Mouse (Mus musculus): Measurements from ENCODE around the gene Dgka. TPM values are rescaled to one million over a fixed set of nuclear protein-coding genes. Genes with fewer than 3 reads are reported as not detected.
A peak's percentile ranks its signal among the peaks of the same experiment; 100 is the strongest.

Dgka gene
- polyA plus RNA-seq (2014; fragmentation: Nextera tagmentation; extraction: Ambion mirVana): 7.8 and 9.2 TPM in 2 replicates

GRCm38 (mm10) chr10:128744680-128745601 is at the start of gene Dgka:
Dgka (minus strand) TSS chr10:128744855.
- no peaks in the 10 kb centered on the region for H3K9me3 ChIP-seq (ENCODE audit: control insufficient read depth, low read length)
- H3K4me2 ChIP-seq (ENCODE audit: low read depth, low read length): peak within 1 kb of the TSS; percentile 91
- H3K36me3 ChIP-seq (ENCODE audit: control insufficient read depth, insufficient read depth, low read length): no peaks in the 10 kb centered on the region
- H3K27me3 ChIP-seq (ENCODE audit: control insufficient read depth, insufficient read depth, low read length): peaks cover 12% of the 10 kb centered on the region
- 25% methylated on average over 18 of the region's 18 CpGs for WGBS
- H3K9ac ChIP-seq (replicated peaks; ENCODE audit: low read depth, low read length): peak within 1 kb of the TSS; percentile 68
- peak within 1 kb of the TSS; percentile 59 for H3K4me3 ChIP-seq (ENCODE audit: low read depth, low read length)
- H3K4me1 ChIP-seq (ENCODE audit: control insufficient read depth, insufficient read depth, low read length): peaks cover 12% of the 10 kb centered on the region
- H3K27ac ChIP-seq (ENCODE audit: low read depth, low read length): no peak within 1 kb of the TSS
- ATAC-seq (ENCODE audit: low read depth): no peak

GRCm38 (mm10) chr10:128794391-128794790 is 49.7 kb upstream of the Dgka start:
- Histone ChIP-seq H3K9me3 (ENCODE audit: control insufficient read depth, low read length) (no peaks in the 10 kb centered on the region), H3K4me3 (ENCODE audit: low read depth, low read length) (no peak overlapping the region), H3K27ac (ENCODE audit: low read depth, low read length) (no peak overlapping the region), H3K4me2 (ENCODE audit: low read depth, low read length) (no peak overlapping the region), H3K9ac (replicated peaks; ENCODE audit: low read depth, low read length) (no peak overlapping the region), H3K36me3 (ENCODE audit: control insufficient read depth, insufficient read depth, low read length) (peaks cover 3% of the 10 kb centered on the region; the same call in 1 of the 2 replicates), H3K27me3 (ENCODE audit: control insufficient read depth, insufficient read depth, low read length) (no peaks in the 10 kb centered on the region), H3K4me1 (ENCODE audit: control insufficient read depth, insufficient read depth, low read length) (no peaks in the 10 kb centered on the region)
- WGBS: 89% methylated on average over 5 of the region's 5 CpGs
- no peak for ATAC-seq (ENCODE audit: low read depth)

DNA sequence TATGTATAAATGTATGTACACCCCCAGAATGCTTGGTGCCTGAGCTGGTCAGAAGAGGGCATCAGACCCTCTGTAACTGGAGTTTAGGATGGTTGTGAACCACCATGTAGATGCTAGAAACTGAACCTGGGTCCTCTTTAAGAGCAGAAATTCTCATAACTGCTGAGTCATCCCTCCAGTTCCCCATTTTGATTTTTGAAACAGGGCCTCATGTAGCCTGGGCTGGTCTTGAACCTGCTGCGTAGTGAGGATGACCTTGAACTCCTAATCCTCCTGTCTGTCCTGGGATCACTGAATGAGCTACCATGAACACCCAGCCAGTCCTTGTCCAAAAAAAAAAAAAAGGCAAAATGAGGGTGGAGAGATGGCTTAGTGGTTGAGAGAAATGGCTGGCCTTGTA is 48.6 kb upstream of the Dgka start:
- Histone ChIP-seq H3K9ac (replicated peaks; ENCODE audit: low read depth, low read length) (no peak overlapping the region), H3K4me2 (ENCODE audit: low read depth, low read length) (no peak overlapping the region), H3K36me3 (ENCODE audit: control insufficient read depth, insufficient read depth, low read length) (peaks cover 3% of the 10 kb centered on the region; the same call in 1 of the 2 replicates), H3K4me1 (ENCODE audit: control insufficient read depth, insufficient read depth, low read length) (no peaks in the 10 kb centered on the region), H3K9me3 (ENCODE audit: control insufficient read depth, low read length) (no peaks in the 10 kb centered on the region), H3K4me3 (ENCODE audit: low read depth, low read length) (no peak overlapping the region), H3K27me3 (ENCODE audit: control insufficient read depth, insufficient read depth, low read length) (no peaks in the 10 kb centered on the region), H3K27ac (ENCODE audit: low read depth, low read length) (no peak overlapping the region)
- no peak for ATAC-seq (ENCODE audit: low read depth)
- 92% methylated on average over 1 of the region's 1 CpGs for WGBS

DNA sequence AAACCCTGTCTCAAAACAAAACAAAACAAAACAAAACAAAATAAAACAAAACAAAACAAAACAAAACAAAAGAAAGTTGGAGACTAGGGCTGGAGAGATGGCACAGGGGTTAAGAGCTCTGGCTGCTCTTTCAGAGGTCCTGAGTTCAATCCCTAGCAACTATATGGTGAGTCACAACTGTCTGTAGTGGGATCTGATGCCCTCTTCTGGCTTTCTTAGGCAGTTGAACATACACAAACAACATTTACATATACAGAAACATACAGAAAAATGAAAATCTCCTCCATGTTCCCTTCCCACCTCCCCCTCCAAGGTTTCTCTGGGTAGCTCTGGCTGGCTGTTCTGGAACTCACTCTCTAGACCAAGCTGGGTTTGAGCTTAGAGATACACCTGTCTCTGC is 47.4 kb upstream of the Dgka start:
- Histone ChIP-seq H3K27ac (ENCODE audit: low read depth, low read length) (no peak overlapping the region), H3K9me3 (ENCODE audit: control insufficient read depth, low read length) (no peaks in the 10 kb centered on the region), H3K4me1 (ENCODE audit: control insufficient read depth, insufficient read depth, low read length) (no peaks in the 10 kb centered on the region), H3K9ac (replicated peaks; ENCODE audit: low read depth, low read length) (no peak overlapping the region), H3K36me3 (ENCODE audit: control insufficient read depth, insufficient read depth, low read length) (no peaks in the 10 kb centered on the region), H3K4me3 (ENCODE audit: low read depth, low read length) (no peak overlapping the region), H3K4me2 (ENCODE audit: low read depth, low read length) (no peak overlapping the region), H3K27me3 (ENCODE audit: control insufficient read depth, insufficient read depth, low read length) (no peaks in the 10 kb centered on the region)
- ATAC-seq (ENCODE audit: low read depth): no peak

DNA sequence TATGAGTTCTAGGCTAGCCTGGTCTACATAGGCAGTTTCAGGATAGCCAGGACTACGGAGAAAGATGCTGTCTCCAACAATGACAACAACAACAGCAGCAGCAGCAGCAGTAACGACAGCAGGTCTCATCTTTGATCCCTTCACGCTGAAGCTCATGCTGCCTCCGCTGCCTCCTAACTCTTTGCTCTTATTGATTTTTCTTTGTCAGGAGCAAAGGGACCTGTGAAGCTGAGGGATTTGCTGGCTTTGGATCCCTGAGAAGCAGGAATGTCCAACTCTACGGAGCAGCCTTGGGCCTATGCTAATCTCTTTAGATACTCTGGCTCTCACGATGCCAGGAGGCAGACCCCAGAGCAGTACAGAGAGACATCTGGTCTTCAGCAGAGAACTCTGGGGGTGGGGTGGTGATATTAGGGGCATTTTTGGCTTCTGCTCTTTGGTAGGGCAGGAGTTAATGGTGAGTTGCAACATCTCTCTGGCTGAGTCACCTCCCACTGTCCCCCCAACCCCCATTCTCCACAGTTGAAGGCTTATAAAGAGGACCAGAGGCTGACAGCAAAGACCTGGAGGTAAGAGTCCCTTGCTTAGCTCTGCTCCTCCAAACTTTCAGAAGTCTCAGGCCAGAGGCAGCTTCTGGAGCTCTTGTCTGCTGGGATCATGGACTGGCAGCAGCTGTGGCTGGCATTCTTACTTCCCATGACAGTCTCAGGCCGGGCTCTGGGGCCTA is 45.9 kb upstream of the Dgka start, which contains the start of gene Mmp19:
Mmp19 (plus strand) TSS at position 513 of the 727 bp plus-strand sequence.
- no peaks in the 10 kb centered on the region for H3K9me3 ChIP-seq (ENCODE audit: control insufficient read depth, low read length)
- 72% methylated on average over 7 of the region's 7 CpGs for WGBS
- no peaks in the 10 kb centered on the region for H3K36me3 ChIP-seq (ENCODE audit: control insufficient read depth, insufficient read depth, low read length)
- H3K9ac ChIP-seq (replicated peaks; ENCODE audit: low read depth, low read length): no peak within 1 kb of the TSS
- H3K27me3 ChIP-seq (ENCODE audit: control insufficient read depth, insufficient read depth, low read length): no peaks in the 10 kb centered on the region
- ATAC-seq (ENCODE audit: low read depth): no peak
- no peak within 1 kb of the TSS for H3K4me2 ChIP-seq (ENCODE audit: low read depth, low read length)
- no peak within 1 kb of the TSS for H3K27ac ChIP-seq (ENCODE audit: low read depth, low read length)
- no peak within 1 kb of the TSS for H3K4me3 ChIP-seq (ENCODE audit: low read depth, low read length)
- H3K4me1 ChIP-seq (ENCODE audit: control insufficient read depth, insufficient read depth, low read length): no peaks in the 10 kb centered on the region

GRCm38 (mm10) chr10:128780200-128780599 is 35.5 kb upstream of the Dgka start:
- ATAC-seq (ENCODE audit: low read depth): no peak
- H3K4me2 ChIP-seq (ENCODE audit: low read depth, low read length): no peak overlapping the region
- no peak overlapping the region for H3K4me3 ChIP-seq (ENCODE audit: low read depth, low read length)
- no peaks in the 10 kb centered on the region for H3K36me3 ChIP-seq (ENCODE audit: control insufficient read depth, insufficient read depth, low read length)
- H3K27ac ChIP-seq (ENCODE audit: low read depth, low read length): no peak overlapping the region
- WGBS: 96% methylated on average over 1 of the region's 1 CpGs
- H3K27me3 ChIP-seq (ENCODE audit: control insufficient read depth, insufficient read depth, low read length): no peaks in the 10 kb centered on the region
- no peaks in the 10 kb centered on the region; the same call in 1 of the 2 replicates for H3K9me3 ChIP-seq (ENCODE audit: control insufficient read depth, low read length)
- H3K9ac ChIP-seq (replicated peaks; ENCODE audit: low read depth, low read length): no peak overlapping the region
- H3K4me1 ChIP-seq (ENCODE audit: control insufficient read depth, insufficient read depth, low read length): no peaks in the 10 kb centered on the region

GRCm38 (mm10) chr10:128779011-128779795 is 34.5 kb upstream of the Dgka start:
- no peak overlapping the region for H3K9ac ChIP-seq (replicated peaks; ENCODE audit: low read depth, low read length)
- no peak for ATAC-seq (ENCODE audit: low read depth)

DNA sequence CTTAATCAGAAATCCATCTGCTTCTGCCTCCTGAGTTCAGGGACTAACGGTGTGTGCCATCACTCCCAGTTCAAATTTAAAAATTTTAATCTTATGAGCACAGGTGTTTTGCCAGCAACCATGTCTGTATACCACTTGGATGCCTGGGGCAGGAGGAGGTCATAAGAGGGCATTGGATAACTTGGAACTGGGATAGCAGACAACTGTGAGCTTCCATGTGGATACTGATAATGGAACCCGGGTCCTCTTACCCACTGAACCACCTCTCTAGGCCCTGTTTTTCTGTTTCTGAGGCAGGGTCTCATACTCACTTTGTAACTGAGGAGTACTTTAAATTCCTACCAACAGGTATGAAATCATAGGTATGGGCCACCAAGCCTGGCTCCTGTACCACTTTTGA is 33.8 kb upstream of the Dgka start:
- Histone ChIP-seq H3K27ac (ENCODE audit: low read depth, low read length) (no peak overlapping the region), H3K9me3 (ENCODE audit: control insufficient read depth, low read length) (no peaks in the 10 kb centered on the region), H3K27me3 (ENCODE audit: control insufficient read depth, insufficient read depth, low read length) (no peaks in the 10 kb centered on the region), H3K36me3 (ENCODE audit: control insufficient read depth, insufficient read depth, low read length) (no peaks in the 10 kb centered on the region), H3K4me1 (ENCODE audit: control insufficient read depth, insufficient read depth, low read length) (no peaks in the 10 kb centered on the region), H3K4me2 (ENCODE audit: low read depth, low read length) (no peak overlapping the region), H3K9ac (replicated peaks; ENCODE audit: low read depth, low read length) (no peak overlapping the region), H3K4me3 (ENCODE audit: low read depth, low read length) (no peak overlapping the region)
- no peak for ATAC-seq (ENCODE audit: low read depth)
- 95% methylated on average over 2 of the region's 2 CpGs for WGBS

More at GRCm38 (mm10) chr10:128779011-128779795, 34.5 kb upstream of the Dgka start:
- no peak overlapping the region for H3K4me3 ChIP-seq (ENCODE audit: low read depth, low read length)
- 44% methylated on average over 8 of the region's 8 CpGs for WGBS
- H3K9me3 ChIP-seq (ENCODE audit: control insufficient read depth, low read length): no peaks in the 10 kb centered on the region; the same call in 1 of the 2 replicates
- H3K36me3 ChIP-seq (ENCODE audit: control insufficient read depth, insufficient read depth, low read length): no peaks in the 10 kb centered on the region
- no peaks in the 10 kb centered on the region for H3K4me1 ChIP-seq (ENCODE audit: control insufficient read depth, insufficient read depth, low read length)
- H3K27me3 ChIP-seq (ENCODE audit: control insufficient read depth, insufficient read depth, low read length): no peaks in the 10 kb centered on the region
- H3K27ac ChIP-seq (ENCODE audit: low read depth, low read length): no peak overlapping the region
- no peak overlapping the region for H3K4me2 ChIP-seq (ENCODE audit: low read depth, low read length)

All from neural tube, embryonic 14.5 days (tissue).